ENCODE assay signal across 14 mouse cellular contexts in the genomic region with DNA sequence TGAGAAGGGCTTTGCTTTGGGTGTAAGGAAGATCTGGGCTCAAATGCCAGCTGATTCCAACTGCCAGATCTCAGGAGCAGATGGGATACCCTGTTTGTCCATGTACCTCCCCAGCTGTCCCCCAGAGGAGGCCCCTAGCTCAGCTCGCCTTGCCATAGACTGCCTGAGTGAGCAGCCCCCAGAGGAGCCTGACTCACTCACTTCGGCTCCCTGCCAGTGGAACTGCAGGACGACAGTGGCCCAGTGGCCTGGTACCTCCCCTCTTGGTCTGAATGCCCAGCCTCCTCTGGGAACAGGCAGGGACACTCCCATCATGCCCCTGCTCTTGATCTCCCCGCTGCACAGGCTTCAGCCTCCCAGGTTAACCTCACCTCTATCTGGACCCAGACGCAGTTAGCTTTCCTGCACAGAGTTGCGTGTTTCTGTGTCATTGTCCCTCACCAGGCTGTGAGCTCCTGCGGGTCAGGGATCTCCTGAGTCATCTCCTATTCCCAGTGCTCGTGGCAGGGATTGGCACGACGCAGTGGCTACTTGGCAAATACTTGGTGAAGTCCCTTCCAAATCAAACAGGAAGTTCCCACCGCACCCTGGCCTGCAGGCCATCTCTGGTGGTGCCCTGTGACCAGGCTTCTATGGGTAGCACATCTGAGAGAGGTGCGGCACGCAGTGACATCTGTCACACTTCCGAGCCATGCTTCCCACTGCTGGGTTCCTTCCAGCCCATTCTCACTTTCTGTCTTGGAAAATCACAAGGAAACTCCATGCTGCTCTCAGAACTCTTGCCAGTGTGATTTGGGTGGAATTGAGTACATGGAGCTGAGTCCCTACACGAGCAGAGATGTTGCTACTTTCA. TPM values are rescaled to one million over a fixed set of nuclear protein-coding genes. Genes with fewer than 3 reads are reported as not detected.
DNase-seq lines count a peak whose midpoint lies in the region; ATAC-seq lines count a peak whose summit lies in the region.
"Had no signal": no experiment of that assay in that cellular context is flagged by ENCODE, and none has a peak within 500 bp of the region (broad histone marks: within the 10 kb centered on the region; RNA-seq: fewer than 3 reads in every experiment).

No protein-coding gene starts in this region.

- H3K9me3 ChIP-seq in hindbrain, embryonic 10.5 days: no peaks in the 10 kb centered on the region
- H3K9me3 ChIP-seq in hindbrain, embryonic 14.5 days (ENCODE audit: control insufficient read depth, low read length): no peaks in the 10 kb centered on the region
- H3K9me3 ChIP-seq: limb, embryonic 12.5 days had no signal

- H3K27ac ChIP-seq in hindbrain, embryonic 10.5 days: peak overlapping the region; percentile 40; the same call in 1 of the 2 replicates
- no peak overlapping the region for H3K27ac ChIP-seq in hindbrain, embryonic 14.5 days
- H3K27ac ChIP-seq: limb, embryonic 12.5 days had no signal

- ATAC-seq in hindbrain, embryonic 14.5 days (ENCODE audit: low FRiP score): no peak
- ATAC-seq: inflammation-experienced regulatory T-cells, adult 6 months; lung, postnatal 0 days had no signal

- no peak overlapping the region for H3K9ac ChIP-seq in hindbrain, embryonic 14.5 days
- H3K9ac ChIP-seq: limb, embryonic 12.5 days had no signal

- H3K27me3 ChIP-seq in hindbrain, embryonic 10.5 days (ENCODE audit: insufficient read depth, poor library complexity, severe bottlenecking): no peaks in the 10 kb centered on the region
- H3K27me3 ChIP-seq in hindbrain, embryonic 14.5 days (ENCODE audit: control insufficient read depth, insufficient read depth, low read length): no peaks in the 10 kb centered on the region
- H3K27me3 ChIP-seq: limb, embryonic 12.5 days had no signal

- H3K4me3 ChIP-seq in hindbrain, embryonic 10.5 days: no peak overlapping the region
- H3K4me3 ChIP-seq in hindbrain, embryonic 14.5 days (replicated peaks; ENCODE audit: low read length): no peak overlapping the region
- H3K4me3 ChIP-seq: limb, embryonic 12.5 days had no signal

- DNase-seq in hindbrain, embryonic 10.5 days (ENCODE audit: low spot score): no peak
- no peak for DNase-seq in hindbrain, embryonic 14.5 days (ENCODE audit: low spot score)
- DNase-seq in MN1 (ENCODE audit: low spot score): peak; percentile 85
- peak; percentile 61 to 73 for DNase-seq in adrenal gland, postnatal 36 days
- DNase-seq in cerebellum, postnatal 36 days: peak; percentile 60 to 62
- DNase-seq in lung, adult 18-20 months: no peak
- no peak for DNase-seq in kidney, postnatal 10 days
- no peak for DNase-seq in ovary, postnatal 36 days (ENCODE audit: low spot score)
- DNase-seq: kidney, postnatal 25 days had no signal

- no peak overlapping the region for H3K4me2 ChIP-seq in hindbrain, embryonic 14.5 days (replicated peaks)
- H3K4me2 ChIP-seq: limb, embryonic 12.5 days had no signal

- peaks cover 43% of the 10 kb centered on the region for H3K4me1 ChIP-seq in hindbrain, embryonic 10.5 days (replicated peaks)
- peaks cover 7% of the 10 kb centered on the region for H3K4me1 ChIP-seq in hindbrain, embryonic 14.5 days (replicated peaks; ENCODE audit: control insufficient read depth, insufficient read depth, low read length)
- H3K4me1 ChIP-seq: limb, embryonic 12.5 days had no signal

- 73% methylated on average over 15 of the region's 15 CpGs for WGBS in hindbrain, embryonic 10.5 days
- WGBS in hindbrain, embryonic 14.5 days: 64% methylated on average over 15 of the region's 15 CpGs

- H3K36me3 ChIP-seq in hindbrain, embryonic 10.5 days: no peaks in the 10 kb centered on the region
- H3K36me3 ChIP-seq in hindbrain, embryonic 14.5 days (replicated peaks; ENCODE audit: control insufficient read depth, insufficient read depth): no peaks in the 10 kb centered on the region
- H3K36me3 ChIP-seq: limb, embryonic 12.5 days had no signal

RNA-seq across cellular contexts. Expression of gene Cacng2, which starts 40.8 kb away (rescaled TPM):
- 0.24 and 0.92 TPM in 2 replicates for polyA plus RNA-seq in hindbrain, embryonic 10.5 days (2016; fragmentation: Nextera tagmentation; extraction: Ambion mirVana)
- 14.7 and 15.4 TPM in 2 replicates for polyA plus RNA-seq in hindbrain, embryonic 14.5 days (2014; fragmentation: Nextera tagmentation; extraction: Ambion mirVana)
- under 1 TPM; 0.20 to 0.26 TPM for total RNA-seq in adrenal gland, postnatal 36 days (2021)
- total RNA-seq: CH12.LX had no signal
- polyA plus RNA-seq: gonadal fat pad, adult 2 months; inflammation-experienced regulatory T-cells, adult 6 months; limb, embryonic 12.5 days; lung, postnatal 0 days had no signal

Comparison
In these comparisons a context has a peak if more than half of its experiments do, and no peak if none do; other contexts are left out.
1. DNase-seq: peak in MN1 (single experiment), adrenal gland, postnatal 36 days (2 of 2) and cerebellum, postnatal 36 days (2 of 2); none in hindbrain, embryonic 10.5 days (single experiment), hindbrain, embryonic 14.5 days (single experiment), lung, adult 18-20 months (0 of 2), kidney, postnatal 10 days (single experiment) and ovary, postnatal 36 days (single experiment).